Mouse (Mus musculus) thymus, adult 2 months (tissue): Measurements from ENCODE around the gene Scfd2. TPM values are rescaled to one million over a fixed set of nuclear protein-coding genes. Genes with fewer than 3 reads are reported as not detected.

Source experiments
- DNase-seq: peaks from one replicate; pipeline ENCODE4 v3.0.0; 2021
- H3K27ac ChIP-seq: fragments of 200-500 bp; 2 replicates; pipeline ENCODE4 v1.5.1; 2012; ENCODE audit warnings: low read length, control low read depth; ENCODE audit not compliant: control insufficient read depth, insufficient read depth
- H3K27me3 ChIP-seq: fragments of 200-500 bp; 2 replicates; pipeline ENCODE4 v1.6.1; 2012; ENCODE audit warnings: mild to moderate bottlenecking, low read length, moderate library complexity, mixed read lengths; ENCODE audit not compliant: control insufficient read depth, insufficient read depth
- H3K36me3 ChIP-seq: fragments of 200-500 bp; 2 replicates; pipeline ENCODE4 v1.6.1; 2012; ENCODE audit warnings: mild to moderate bottlenecking, low read length, moderate library complexity; ENCODE audit not compliant: control insufficient read depth, insufficient read depth
- H3K4me1 ChIP-seq: fragments of 200-500 bp; replicated peaks from 2 replicates; pipeline ENCODE4 v1.6.1; 2012; ENCODE audit warnings: low read length; ENCODE audit not compliant: control insufficient read depth, insufficient read depth
- H3K4me3 ChIP-seq: fragments of 200-500 bp; 2 replicates; pipeline ENCODE4 v1.5.1; 2012; ENCODE audit warnings: mild to moderate bottlenecking, low read length, control low read depth, moderate library complexity; ENCODE audit not compliant: control insufficient read depth, insufficient read depth
- CTCF ChIP-seq: fragments of 200-500 bp; IDR thresholded peaks from 2 replicates; pipeline ENCODE4 v1.5.1; 2012; ENCODE audit warnings: mild to moderate bottlenecking, control low read depth, low read length, moderate library complexity, borderline replicate concordance; ENCODE audit not compliant: control insufficient read depth, poor library complexity, insufficient read depth; ENCODE audit errors: extremely low read depth
- POLR2A ChIP-seq: fragments of 200-500 bp; IDR thresholded peaks from 2 replicates; pipeline ENCODE4 v1.6.1; 2012; ENCODE audit warnings: mild to moderate bottlenecking, low read length, control low read depth, moderate library complexity; ENCODE audit not compliant: control insufficient read depth, poor library complexity, insufficient read depth; ENCODE audit errors: extremely low read depth
- whole genome bisulfite sequencing: fragments of 180-500 bp; shearing (Covaris S2); methylation state at CpG from one replicate; pipeline ENCODE4 v1.1.7; 2018; 5-methylcytosine and 5-hydroxymethylcytosine counted together
- polyA plus RNA-seq: library from polyadenylated mRNA; depleted of rRNA; stranded (reverse); fragments of >200 nt; gene quantifications from 2 replicates; pipeline ENCODE4 v1.2.3, GENCODE M21; 2012

The Scfd2 gene
- polyA plus RNA-seq, 1 experiment = 14.5 TPM

- DNase-seq = no peak
- 92% methylated on average over 7 of the region's 7 CpGs for WGBS
- H3K27ac ChIP-seq = no peak overlapping the region
- no peaks in the 10 kb centered on the region for H3K36me3 ChIP-seq
- H3K4me1 ChIP-seq = peaks cover 12% of the 10 kb centered on the region
- H3K4me3 ChIP-seq = no peak overlapping the region
- no peak for TF ChIP-seq CTCF
- TF ChIP-seq POLR2A = no peak
- no peaks in the 10 kb centered on the region for H3K27me3 ChIP-seq
Measured at GRCm38 (mm10) chr5:74279673-74280072, 251.9 kb downstream of the Scfd2 start.

DNA sequence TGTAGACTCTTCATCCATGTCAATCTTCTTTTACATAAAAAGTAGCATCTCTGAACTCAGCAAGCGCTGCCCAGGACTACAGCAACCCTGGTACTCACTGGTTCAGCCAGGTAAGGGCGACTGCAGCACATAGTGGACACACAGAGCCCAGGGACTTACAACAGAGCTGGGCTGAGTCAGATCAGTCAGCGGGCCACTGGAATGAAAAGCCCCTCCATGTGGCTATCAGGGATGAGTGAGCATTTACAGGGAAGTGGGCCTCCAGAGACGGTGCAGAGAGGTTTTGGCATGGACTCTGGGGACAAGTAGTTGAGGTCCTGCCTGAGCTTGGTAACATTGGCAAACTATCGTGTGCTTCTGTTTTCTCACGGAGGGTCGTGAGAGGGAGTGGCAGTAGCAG, 253.1 kb downstream of the Scfd2 start:
- H3K27ac ChIP-seq = no peak overlapping the region
- H3K4me1 ChIP-seq = peaks cover 12% of the 10 kb centered on the region
- no peak for DNase-seq
- H3K27me3 ChIP-seq = no peaks in the 10 kb centered on the region
- no peaks in the 10 kb centered on the region for H3K36me3 ChIP-seq
- no peak overlapping the region for H3K4me3 ChIP-seq
- TF ChIP-seq POLR2A (no peak), CTCF (no peak)
- WGBS = 96% methylated on average over 7 of the region's 7 CpGs

- Histone ChIP-seq H3K4me3 (no peak overlapping the region), H3K27me3 (no peaks in the 10 kb centered on the region), H3K4me1 (peaks cover 12% of the 10 kb centered on the region), H3K27ac (no peak overlapping the region), H3K36me3 (no peaks in the 10 kb centered on the region)
- TF ChIP-seq CTCF = peak; percentile 90; the same call in 1 of the 2 replicates
- TF ChIP-seq POLR2A = no peak
- peak; percentile 87 for DNase-seq
- WGBS = 7% methylated on average over 3 of the region's 3 CpGs
Measured at GRCm38 (mm10) chr5:74277712-74278111, 253.8 kb downstream of the Scfd2 start.

- Histone ChIP-seq H3K27me3 (no peaks in the 10 kb centered on the region), H3K27ac (no peak overlapping the region), H3K4me1 (peaks cover 12% of the 10 kb centered on the region), H3K36me3 (no peaks in the 10 kb centered on the region), H3K4me3 (no peak overlapping the region)
- 71% methylated on average over 5 of the region's 5 CpGs for WGBS
- TF ChIP-seq CTCF (no peak), POLR2A (no peak)
- DNase-seq = no peak
Measured at GRCm38 (mm10) chr5:74277216-74277615, 254.3 kb downstream of the Scfd2 start.

GRCm38 (mm10) chr5:74273313-74273712, 258.2 kb downstream of the Scfd2 start:
- Histone ChIP-seq H3K27ac (no peak overlapping the region), H3K36me3 (no peaks in the 10 kb centered on the region), H3K27me3 (no peaks in the 10 kb centered on the region), H3K4me1 (peaks cover 12% of the 10 kb centered on the region), H3K4me3 (no peak overlapping the region)
- DNase-seq = no peak
- 90% methylated on average over 3 of the region's 3 CpGs for WGBS
- no peak for TF ChIP-seq POLR2A
- no peak for TF ChIP-seq CTCF

- TF ChIP-seq CTCF (no peak), POLR2A (no peak)
- 95% methylated on average over 5 of the region's 5 CpGs for WGBS
- H3K4me3 ChIP-seq = no peak overlapping the region
- no peak overlapping the region for H3K27ac ChIP-seq
- no peaks in the 10 kb centered on the region for H3K36me3 ChIP-seq
- H3K27me3 ChIP-seq = no peaks in the 10 kb centered on the region
- H3K4me1 ChIP-seq = peaks cover 21% of the 10 kb centered on the region
- no peak for DNase-seq
Measured at GRCm38 (mm10) chr5:74267736-74268369, 263.7 kb downstream of the Scfd2 start.

DNA sequence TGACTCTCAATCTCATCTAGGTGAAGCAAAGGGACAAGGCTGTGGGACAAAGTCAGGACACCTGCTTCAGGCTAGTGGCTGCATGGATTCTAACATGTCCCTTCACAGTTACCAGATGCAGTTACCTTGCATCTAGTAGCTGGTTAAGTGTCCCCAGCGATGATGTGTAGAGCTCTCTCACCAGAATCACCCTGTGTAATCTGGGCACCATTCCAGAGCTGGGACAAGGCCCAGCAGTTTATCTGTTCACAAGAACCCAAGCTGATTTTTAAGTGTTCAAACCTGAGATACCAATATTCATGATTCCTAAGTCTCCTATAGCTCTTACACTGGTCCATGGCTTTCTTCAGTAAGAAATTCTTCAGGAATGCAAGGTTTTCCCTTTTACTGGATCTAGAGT, 264.4 kb downstream of the Scfd2 start:
- Histone ChIP-seq H3K36me3 (no peaks in the 10 kb centered on the region), H3K27me3 (no peaks in the 10 kb centered on the region), H3K4me1 (peaks cover 27% of the 10 kb centered on the region), H3K27ac (no peak overlapping the region), H3K4me3 (no peak overlapping the region)
- 100% methylated on average over 1 of the region's 1 CpGs for WGBS
- TF ChIP-seq CTCF = no peak
- no peak for DNase-seq
